Mouse (Mus musculus) induced T-regulatory cell, adult 2 months (primary cell): ENCODE measurements around the gene Ecel1.

Source experiments
- DNase-seq: peaks from one replicate; pipeline ENCODE4 v3.0.0-alpha.2; 2012; ENCODE audit warnings: low read depth

Ecel1 gene

DNA sequence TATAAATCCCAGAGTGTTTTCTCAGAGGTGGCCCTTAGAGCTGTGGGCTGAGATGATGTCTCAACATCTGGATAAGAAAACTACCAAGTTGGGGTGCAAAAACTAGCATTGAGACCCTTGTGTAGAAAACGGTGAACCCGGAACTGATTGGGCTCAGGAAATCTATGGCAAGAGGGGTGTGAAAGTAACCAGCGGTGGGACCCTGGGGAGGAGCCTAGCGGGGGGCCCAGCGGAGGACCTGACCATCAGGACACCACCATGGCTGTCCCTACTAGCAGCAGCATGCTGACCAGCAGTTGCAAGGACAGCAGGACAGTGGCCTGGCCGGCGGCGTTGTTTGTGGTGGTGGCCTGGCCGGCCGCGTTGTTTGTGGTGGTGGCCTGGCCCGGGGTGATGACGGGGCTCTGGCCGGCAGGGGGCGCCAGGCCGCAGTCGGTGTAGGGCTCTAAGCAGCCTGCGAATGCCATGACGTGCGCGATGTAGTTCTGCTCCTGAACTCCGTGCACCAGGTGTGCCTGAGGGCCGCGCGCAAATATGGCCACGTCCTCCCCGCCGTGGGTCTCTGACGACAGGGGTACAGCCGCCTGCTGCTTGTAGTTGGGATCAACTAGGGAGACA, 57.9 kb downstream of the Ecel1 start:
- peak; percentile 44 for DNase-seq
